Mouse (Mus musculus) thymus, postnatal 14 days (tissue): ENCODE measurements at regions not wholly inside any gene's neighbourhood (a gene's known extent, or its start where the extent isn't known, plus 50 kb on each side); places are given as distances from the start of the nearest gene placed in this dataset.
A peak's percentile ranks its signal among the peaks of the same experiment; 100 is the strongest.

ENCODE experiments used
- DNase-seq: peaks from one replicate; pipeline ENCODE4 v3.0.0; 2021

- DNase-seq, result no peak
These were observed 267.4 kb upstream of the Erbb4 start for GRCm38 (mm10) chr1:69375246-69375645.

GRCm38 (mm10) chr1:69370078-69370477 lies 262.2 kb upstream of the Erbb4 start:
- no peak for DNase-seq

GRCm38 (mm10) chr1:69367531-69367930 lies 259.7 kb upstream of the Erbb4 start:
- DNase-seq, result no peak

- DNase-seq, result no peak
These were observed 256.2 kb upstream of the Erbb4 start for GRCm38 (mm10) chr1:69364069-69364468.

GRCm38 (mm10) chr1:69357548-69357947 lies 249.7 kb upstream of the Erbb4 start:
- DNase-seq, result no peak

GRCm38 (mm10) chr1:69350417-69350816 lies 242.6 kb upstream of the Erbb4 start:
- no peak for DNase-seq

GRCm38 (mm10) chr1:69349826-69350225 lies 242.0 kb upstream of the Erbb4 start:
- DNase-seq, result no peak

GRCm38 (mm10) chr1:69342100-69342499 lies 234.2 kb upstream of the Erbb4 start:
- no peak for DNase-seq

GRCm38 (mm10) chr1:69340481-69340880 lies 232.6 kb upstream of the Erbb4 start:
- no peak for DNase-seq

- DNase-seq, result peak; percentile 3
These were observed 223.8 kb upstream of the Erbb4 start for GRCm38 (mm10) chr1:69331418-69332254.

GRCm38 (mm10) chr1:69329399-69329798 lies 221.5 kb upstream of the Erbb4 start:
- no peak for DNase-seq

GRCm38 (mm10) chr1:69326711-69327110 lies 218.9 kb upstream of the Erbb4 start:
- DNase-seq, result no peak

GRCm38 (mm10) chr1:69319526-69319925 lies 211.7 kb upstream of the Erbb4 start:
- no peak for DNase-seq

GRCm38 (mm10) chr1:69296816-69297215 lies 189.0 kb upstream of the Erbb4 start:
- no peak for DNase-seq

GRCm38 (mm10) chr1:69291329-69291728 lies 183.5 kb upstream of the Erbb4 start:
- DNase-seq, result peak; percentile 40

GRCm38 (mm10) chr1:69286374-69286773 lies 178.5 kb upstream of the Erbb4 start:
- no peak for DNase-seq

- DNase-seq, result no peak
These were observed 169.6 kb upstream of the Erbb4 start for GRCm38 (mm10) chr1:69277428-69277827.

- DNase-seq, result peak; percentile 40
These were observed 139.8 kb upstream of the Erbb4 start for GRCm38 (mm10) chr1:69247691-69248090.

- DNase-seq, result no peak
These were observed 134.5 kb upstream of the Erbb4 start for GRCm38 (mm10) chr1:69242289-69242909.

GRCm38 (mm10) chr1:69241502-69242214 lies 133.8 kb upstream of the Erbb4 start:
- peak; percentile 52 for DNase-seq

- DNase-seq, result no peak
These were observed 120.0 kb upstream of the Erbb4 start for GRCm38 (mm10) chr1:69227864-69228263.

GRCm38 (mm10) chr1:69212896-69213500 lies 105.1 kb upstream of the Erbb4 start:
- DNase-seq, result no peak

GRCm38 (mm10) chr1:69202745-69203144 lies 94.9 kb upstream of the Erbb4 start:
- no peak for DNase-seq
